Mouse (Mus musculus) yolk sac, embryonic 10.5 days (tissue): ENCODE results near the gene Tmem240.
A peak's percentile ranks its signal among the peaks of the same experiment; 100 is the strongest.
"Not testable (repeated sequence)": the region's sequence is repeated elsewhere in the genome, so short reads cannot be mapped to it uniquely, and the experiment has no call there.

Source experiments
- DNase-seq: peaks from one replicate; pipeline ENCODE4 v3.0.0-alpha.2; 2017; ENCODE audit warnings: low spot score

The Tmem240 gene

GRCm38 (mm10) chr4:155734350-155734941 is at the start of gene Tmem240:
Gene Tmem240, plus strand, starts transcription at chr4:155734800.
- peak; percentile 94 for DNase-seq

- DNase-seq: not testable (repeated sequence)
These were observed 46.8 kb upstream of the Tmem240 start for GRCm38 (mm10) chr4:155687764-155688163.

- no peak for DNase-seq
These were observed 43.8 kb upstream of the Tmem240 start for GRCm38 (mm10) chr4:155690571-155691375.

- no peak for DNase-seq
These were observed 42.2 kb upstream of the Tmem240 start for GRCm38 (mm10) chr4:155692421-155692820.

- DNase-seq: no peak
These were observed 40.5 kb upstream of the Tmem240 start, which contains the start of gene Fndc10 for GRCm38 (mm10) chr4:155694111-155694481. Gene Fndc10, plus strand, starts transcription at chr4:155694342.

- DNase-seq: peak; percentile 39
These were observed 39.9 kb upstream of the Tmem240 start for GRCm38 (mm10) chr4:155694482-155695401.

GRCm38 (mm10) chr4:155695531-155696062 is 39.0 kb upstream of the Tmem240 start:
- no peak for DNase-seq

GRCm38 (mm10) chr4:155696261-155697255 is 38.0 kb upstream of the Tmem240 start:
- no peak for DNase-seq

GRCm38 (mm10) chr4:155700425-155700824 is 34.2 kb upstream of the Tmem240 start:
- no peak for DNase-seq

- DNase-seq: no peak
These were observed 31.1 kb upstream of the Tmem240 start for GRCm38 (mm10) chr4:155703425-155703929.

- peak; percentile 96 for DNase-seq
These were observed 29.6 kb upstream of the Tmem240 start, which contains the start of gene Ssu72 for GRCm38 (mm10) chr4:155704721-155705591. Gene Ssu72, plus strand, starts transcription at chr4:155704800.

GRCm38 (mm10) chr4:155705592-155705929 is 29.0 kb upstream of the Tmem240 start:
- no peak for DNase-seq

- no peak for DNase-seq
These were observed 26.0 kb upstream of the Tmem240 start for GRCm38 (mm10) chr4:155708582-155708981.

GRCm38 (mm10) chr4:155708988-155709387 is 25.6 kb upstream of the Tmem240 start:
- no peak for DNase-seq

- DNase-seq: no peak
These were observed 23.9 kb upstream of the Tmem240 start for GRCm38 (mm10) chr4:155710521-155711252.

GRCm38 (mm10) chr4:155721668-155722083 is 12.9 kb upstream of the Tmem240 start:
- DNase-seq: no peak

- DNase-seq: no peak
These were observed 6.6 kb upstream of the Tmem240 start for GRCm38 (mm10) chr4:155727993-155728392.

GRCm38 (mm10) chr4:155733267-155733666 is 1.3 kb upstream of the Tmem240 start:
- no peak for DNase-seq
